In genomic region chr19:4878405-4879323, GRCm38 (mm10) we compare ENCODE assay signal across 8 mouse cellular contexts. TPM values are rescaled to one million over a fixed set of nuclear protein-coding genes. Genes with fewer than 3 reads are reported as not detected.
DNase-seq lines count a peak whose midpoint lies in the region; ATAC-seq and TF ChIP-seq lines count a peak whose summit lies in the region.

Zdhhc24 (plus strand) TSS chr19:4878668.

- peak within 1 kb of the TSS; percentile 98 for H3K4me2 ChIP-seq in forebrain, embryonic 12.5 days
- H3K4me2 ChIP-seq in heart, postnatal 0 days (ENCODE audit: low read depth, low read length), result peak within 1 kb of the TSS; percentile 90
- H3K4me2 ChIP-seq in liver, embryonic 16.5 days (ENCODE audit: low read depth, low read length), result peak within 1 kb of the TSS; percentile 90
- peak within 1 kb of the TSS; percentile 84 for H3K4me2 ChIP-seq in neural tube, embryonic 13.5 days

- H3K9me3 ChIP-seq in E14TG2a.4 (ENCODE audit: low read length), result no peaks in the 10 kb centered on the region
- no peaks in the 10 kb centered on the region for H3K9me3 ChIP-seq in forebrain, embryonic 12.5 days
- no peaks in the 10 kb centered on the region for H3K9me3 ChIP-seq in heart, postnatal 0 days (replicated peaks; ENCODE audit: control insufficient read depth, low read length)
- H3K9me3 ChIP-seq in liver, embryonic 16.5 days (replicated peaks; ENCODE audit: control insufficient read depth, low read length), result no peaks in the 10 kb centered on the region
- no peaks in the 10 kb centered on the region for H3K9me3 ChIP-seq in neural tube, embryonic 13.5 days

- H3K9ac ChIP-seq in forebrain, embryonic 12.5 days, result peak within 1 kb of the TSS; percentile 85
- H3K9ac ChIP-seq in heart, postnatal 0 days (replicated peaks; ENCODE audit: low read depth, low read length), result peak within 1 kb of the TSS; percentile 85
- peak within 1 kb of the TSS; percentile 93 for H3K9ac ChIP-seq in liver, embryonic 16.5 days (ENCODE audit: low read depth, low read length)
- peak within 1 kb of the TSS; percentile 93 for H3K9ac ChIP-seq in neural tube, embryonic 13.5 days

- peak within 1 kb of the TSS; percentile 98 for H3K4me3 ChIP-seq in E14TG2a.4 (replicated peaks; ENCODE audit: low read length)
- H3K4me3 ChIP-seq in forebrain, embryonic 12.5 days (replicated peaks), result peak within 1 kb of the TSS; percentile 95
- H3K4me3 ChIP-seq in heart, postnatal 0 days (ENCODE audit: low read depth, low read length), result peak within 1 kb of the TSS; percentile 89
- H3K4me3 ChIP-seq in liver, embryonic 16.5 days (ENCODE audit: low read depth, low read length), result peak within 1 kb of the TSS; percentile 79
- peak within 1 kb of the TSS; percentile 91 for H3K4me3 ChIP-seq in neural tube, embryonic 13.5 days
- peak within 1 kb of the TSS; percentile 99 for H3K4me3 ChIP-seq in testis, adult 2 months (ENCODE audit: control insufficient read depth, low read depth, low read length)

- peak; percentile 98 for ATAC-seq in forebrain, embryonic 12.5 days (ENCODE audit: low FRiP score)
- peak; percentile 99 for ATAC-seq in heart, postnatal 0 days (ENCODE audit: insufficient read depth, low read depth)
- peak; percentile 98 for ATAC-seq in liver, embryonic 16.5 days (ENCODE audit: low read depth)
- ATAC-seq in neural tube, embryonic 13.5 days (ENCODE audit: low read depth), result peak; percentile 98

- H3K27me3 ChIP-seq in E14TG2a.4 (ENCODE audit: insufficient read depth, low read length), result peaks cover 2% of the 10 kb centered on the region; the same call in 1 of the 2 replicates
- H3K27me3 ChIP-seq in forebrain, embryonic 12.5 days, result peaks cover 12% of the 10 kb centered on the region
- H3K27me3 ChIP-seq in heart, postnatal 0 days (ENCODE audit: control insufficient read depth, insufficient read depth, low read length), result 0 out of 2 replicates have a peak, but pooled peaks cover 4% of the 10 kb centered on the region
- no peaks in the 10 kb centered on the region; the same call in 1 of the 2 replicates for H3K27me3 ChIP-seq in liver, embryonic 16.5 days (ENCODE audit: control insufficient read depth, insufficient read depth, low read depth, low read length)
- peaks cover 6% of the 10 kb centered on the region; the same call in 1 of the 2 replicates for H3K27me3 ChIP-seq in neural tube, embryonic 13.5 days
- H3K27me3 ChIP-seq in testis, adult 2 months (ENCODE audit: control insufficient read depth, insufficient read depth, low read length), result no peaks in the 10 kb centered on the region

- WGBS in forebrain, embryonic 12.5 days, result 2% methylated on average over 52 of the region's 52 CpGs
- WGBS in heart, postnatal 0 days, result under 1% methylated on average over 52 of the region's 52 CpGs
- under 1% methylated on average over 52 of the region's 52 CpGs for WGBS in liver, embryonic 16.5 days (ENCODE audit: insufficient replicate concordance)
- 2% methylated on average over 52 of the region's 52 CpGs for WGBS in neural tube, embryonic 13.5 days

- peak; percentile 96 for DNase-seq in c-Kit-positive CD71-positive TER-119-positive erythroid progenitor cells, embryonic 14.5 days (ENCODE audit: low spot score)
- peak; percentile 91 for DNase-seq in heart, postnatal 0 days (ENCODE audit: low spot score)
- peak; percentile 96 for DNase-seq in kidney, postnatal 4 days

- H3K27ac ChIP-seq in forebrain, embryonic 12.5 days, result peak within 1 kb of the TSS; percentile 63; the same call in 1 of the 2 replicates
- 0 out of 2 replicates have a peak within 1 kb of the TSS, but pooled peaks have one; percentile 47 for H3K27ac ChIP-seq in heart, postnatal 0 days (ENCODE audit: low read depth)
- H3K27ac ChIP-seq in liver, embryonic 16.5 days (ENCODE audit: low read length), result peak within 1 kb of the TSS; percentile 81
- H3K27ac ChIP-seq in neural tube, embryonic 13.5 days (replicated peaks), result peak within 1 kb of the TSS; percentile 80
- H3K27ac ChIP-seq in testis, adult 2 months (ENCODE audit: control insufficient read depth, insufficient read depth, low read depth, low read length), result peak within 1 kb of the TSS; percentile 77

- no peak for TF ChIP-seq EP300 in heart, postnatal 0 days (IDR thresholded peaks at IDR 0.05; ENCODE audit: low read depth)

- H3K36me3 ChIP-seq in E14TG2a.4 (ENCODE audit: insufficient read depth, low read length), result peaks cover 37% of the 10 kb centered on the region
- no peaks in the 10 kb centered on the region for H3K36me3 ChIP-seq in forebrain, embryonic 12.5 days (replicated peaks)
- 0 out of 2 replicates have a peak, but pooled peaks cover 7% of the 10 kb centered on the region for H3K36me3 ChIP-seq in heart, postnatal 0 days (replicated peaks; ENCODE audit: control insufficient read depth, insufficient read depth, low read length)
- H3K36me3 ChIP-seq in liver, embryonic 16.5 days (ENCODE audit: control insufficient read depth, insufficient read depth), result no peaks in the 10 kb centered on the region; the same call in 1 of the 2 replicates
- H3K36me3 ChIP-seq in neural tube, embryonic 13.5 days, result 0 out of 2 replicates have a peak, but pooled peaks cover 9% of the 10 kb centered on the region
- no peaks in the 10 kb centered on the region for H3K36me3 ChIP-seq in testis, adult 2 months (ENCODE audit: control insufficient read depth, insufficient read depth, low read length)

- no peak for TF ChIP-seq CTCF in E14TG2a.4 (conservative IDR thresholded peaks at IDR 0.05; ENCODE audit: low read length)
- TF ChIP-seq CTCF in heart, postnatal 0 days (IDR thresholded peaks at IDR 0.05; ENCODE audit: low read depth), result no peak
- no peak for TF ChIP-seq CTCF in testis, adult 2 months (IDR thresholded peaks at IDR 0.05; ENCODE audit: control insufficient read depth, insufficient read depth, insufficient replicate concordance, low read depth, low read length)

- TF ChIP-seq POLR2A in testis, adult 2 months (IDR thresholded peaks at IDR 0.05; ENCODE audit: control insufficient read depth, low read depth, low read length), result peak; percentile 37; the same call in 1 of the 2 replicates

- peaks cover 65% of the 10 kb centered on the region for H3K4me1 ChIP-seq in E14TG2a.4 (replicated peaks; ENCODE audit: low read depth, low read length)
- H3K4me1 ChIP-seq in forebrain, embryonic 12.5 days, result peaks cover 22% of the 10 kb centered on the region
- peaks cover 8% of the 10 kb centered on the region; the same call in 1 of the 2 replicates for H3K4me1 ChIP-seq in heart, postnatal 0 days (ENCODE audit: control insufficient read depth, insufficient read depth)
- peaks cover 30% of the 10 kb centered on the region for H3K4me1 ChIP-seq in liver, embryonic 16.5 days (ENCODE audit: control insufficient read depth, low read depth, low read length)
- H3K4me1 ChIP-seq in neural tube, embryonic 13.5 days (replicated peaks), result peaks cover 24% of the 10 kb centered on the region
- H3K4me1 ChIP-seq in testis, adult 2 months (ENCODE audit: control insufficient read depth, insufficient read depth, low read length), result peaks cover 10% of the 10 kb centered on the region

RNA-seq across cellular contexts. Expression of gene Zdhhc24, which starts in this region (rescaled TPM):
- 17.4 and 17.5 TPM in 2 replicates for polyA plus RNA-seq in forebrain, embryonic 12.5 days (2016; fragmentation: Nextera tagmentation; extraction: Ambion mirVana)
- 8.7 and 11.6 TPM in 2 replicates for total RNA-seq in heart, postnatal 0 days (2014; rRNA removed; ENCODE audit: low replicate concordance)
- 5.9 TPM in 2 replicates for polyA plus RNA-seq in heart, postnatal 0 days (2015; fragmentation: Nextera tagmentation; extraction: Ambion mirVana)
- 10.5 and 10.6 TPM in 2 replicates for polyA plus RNA-seq in liver, embryonic 16.5 days (2015; fragmentation: Nextera tagmentation; extraction: Ambion mirVana)
- polyA plus RNA-seq in neural tube, embryonic 13.5 days (2015; fragmentation: Nextera tagmentation; extraction: Ambion mirVana), result 19.5 and 22.1 TPM in 2 replicates
- polyA plus RNA-seq in testis, adult 2 months (2012; rRNA removed), result 9.2 and 10.7 TPM in 2 replicates

Comparison
In these comparisons a context has a peak if more than half of its experiments do, and no peak if none do; other contexts are left out.
1. Peak in every context shown above with its lines: DNase-seq, ATAC-seq, H3K4me3 ChIP-seq and H3K27ac ChIP-seq.